Mouse (Mus musculus): ENCODE data around the gene Metrn.

- TF ChIP-seq CTCF (IDR thresholded peaks at IDR 0.05; ENCODE audit: low read depth, low read length): no peak
- TF ChIP-seq EP300 (IDR thresholded peaks at IDR 0.05; ENCODE audit: insufficient read depth, low read depth, low read length): no peak
- no peak for TF ChIP-seq POLR2A (IDR thresholded peaks at IDR 0.05; ENCODE audit: insufficient read depth, low read length)
Measured at GRCm38 (mm10) chr17:25842509-25842908, 45.6 kb upstream of the Metrn start.

All from ES-Bruce4 (cell line).